Mouse (Mus musculus): ENCODE data around the gene Pbxip1. TPM values are rescaled to one million over a fixed set of nuclear protein-coding genes. Genes with fewer than 3 reads are reported as not detected.

Pbxip1 gene
- polyA plus RNA-seq (2014; fragmentation: Illumina TruSeq; extraction: RNeasy Lipid Tissue Mini Kit (QIAGEN cat#74804); ENCODE audit: low read depth, low replicate concordance): 78.1 TPM

DNA sequence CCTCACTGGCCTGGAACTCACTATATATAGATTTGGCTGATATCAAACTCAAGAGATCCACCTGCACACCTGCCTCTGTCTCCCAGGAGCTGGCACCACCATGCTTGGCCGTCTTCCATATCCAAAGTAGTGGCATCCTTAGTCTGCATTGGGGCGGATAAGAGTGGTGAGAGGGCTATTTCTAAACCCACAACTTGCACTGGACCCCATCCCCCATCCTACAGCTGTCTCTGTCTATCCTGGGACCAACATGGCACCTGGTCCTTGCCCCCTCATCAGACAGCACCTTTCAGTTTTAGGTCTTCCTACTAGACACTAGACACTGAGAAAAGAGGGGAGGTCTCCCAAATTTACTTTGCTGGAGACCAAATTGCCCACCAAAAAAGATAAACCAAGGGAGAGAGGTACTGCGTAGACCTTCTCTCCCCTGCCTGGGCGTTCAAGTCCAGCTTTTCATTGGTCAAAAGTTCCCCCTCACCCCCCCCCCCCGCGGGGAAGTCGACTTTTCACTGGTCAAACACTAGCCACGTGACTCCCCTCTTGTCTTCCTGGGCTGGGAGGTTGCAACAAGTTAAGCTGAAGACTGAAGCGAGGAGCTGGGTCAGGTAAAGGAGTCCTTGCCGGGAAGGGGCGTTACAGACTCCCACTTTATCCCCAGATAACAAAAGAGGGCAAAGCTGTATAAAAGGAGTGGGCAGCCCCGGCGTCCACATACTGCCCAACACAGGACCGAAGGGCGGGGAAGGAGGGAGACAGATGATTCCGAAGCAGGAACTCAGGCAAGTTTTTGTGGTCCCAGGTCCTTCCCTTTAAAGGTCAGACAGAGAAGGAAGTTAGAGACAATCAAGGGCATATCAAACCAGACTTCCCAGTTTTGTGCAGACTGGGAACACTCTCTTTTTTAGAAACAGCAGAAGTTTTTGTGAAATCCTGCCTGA lies at the start of gene Pbxip1:
Gene Pbxip1, plus strand, starts transcription at position 531 of the 938 bp plus-strand sequence.

DNA sequence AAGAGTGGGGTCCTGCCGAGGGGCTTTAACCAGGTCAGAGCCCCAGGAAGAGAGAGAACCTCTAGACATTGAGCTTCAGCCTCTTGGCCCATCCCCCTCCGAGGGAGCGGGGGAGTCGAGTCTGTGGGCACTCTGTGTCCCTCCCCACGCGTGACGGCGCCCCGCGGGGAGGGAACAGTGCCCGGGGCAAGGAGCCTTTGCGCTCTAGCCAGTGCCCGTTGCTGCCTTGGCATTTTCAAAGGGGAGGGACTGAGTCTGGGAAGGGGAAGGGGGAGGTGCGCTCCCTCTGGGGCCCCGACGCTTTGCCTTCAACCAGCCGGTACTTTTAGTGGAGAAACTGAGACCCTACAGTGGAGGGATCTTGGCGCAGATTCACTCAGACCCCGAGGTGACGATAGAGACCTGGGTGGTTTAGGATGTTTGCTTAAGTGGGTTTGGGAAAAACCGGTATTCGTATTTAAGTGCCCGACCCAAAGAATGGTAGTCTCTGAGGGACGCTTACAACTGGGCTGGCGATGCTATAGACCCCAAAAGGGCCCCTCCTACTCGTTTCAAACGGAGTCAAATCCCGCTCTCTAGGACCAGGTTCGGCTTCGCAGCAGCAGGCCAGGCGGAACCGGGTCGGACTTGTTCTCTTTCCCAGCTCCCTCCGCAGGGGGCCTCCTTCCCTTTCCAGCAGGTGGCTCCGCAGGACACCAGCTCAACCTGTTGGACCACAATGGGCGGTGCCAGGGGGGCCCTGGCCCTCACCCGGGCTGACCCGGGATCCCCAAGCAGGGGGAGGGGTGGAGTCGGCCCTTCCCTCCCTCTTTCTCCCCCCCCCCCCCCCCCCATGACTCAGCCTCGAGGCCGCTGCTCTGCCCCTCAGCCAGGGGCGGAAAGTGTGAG lies 42.3 kb upstream of the Pbxip1 start, which contains the start of gene Zbtb7b:
Gene Zbtb7b, minus strand, starts transcription at position 771 of the 888 bp plus-strand sequence.

DNA sequence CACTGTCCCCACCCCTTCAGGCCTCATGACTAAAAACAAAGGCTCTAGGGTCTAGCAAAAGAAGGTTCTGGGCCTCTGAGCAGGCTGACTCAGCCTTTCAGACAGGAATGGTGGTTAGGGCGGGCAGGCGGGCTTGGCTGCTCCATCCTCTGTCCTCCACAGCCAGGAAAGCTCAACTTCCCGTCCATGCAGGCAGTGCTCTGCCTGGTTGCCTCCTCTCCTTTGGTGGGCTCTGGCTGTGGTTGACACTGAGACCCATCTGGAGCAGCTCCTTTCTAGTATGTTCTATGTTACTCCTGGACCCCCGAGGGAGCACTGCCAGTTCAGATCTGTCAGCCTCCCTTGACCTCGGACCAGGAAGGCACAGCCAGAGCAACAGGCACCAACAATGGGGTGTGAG lies 33.8 kb upstream of the Pbxip1 start, which contains the start of gene Lenep:
Gene Lenep, minus strand, starts transcription at position 101 of the 400 bp plus-strand sequence.

DNA sequence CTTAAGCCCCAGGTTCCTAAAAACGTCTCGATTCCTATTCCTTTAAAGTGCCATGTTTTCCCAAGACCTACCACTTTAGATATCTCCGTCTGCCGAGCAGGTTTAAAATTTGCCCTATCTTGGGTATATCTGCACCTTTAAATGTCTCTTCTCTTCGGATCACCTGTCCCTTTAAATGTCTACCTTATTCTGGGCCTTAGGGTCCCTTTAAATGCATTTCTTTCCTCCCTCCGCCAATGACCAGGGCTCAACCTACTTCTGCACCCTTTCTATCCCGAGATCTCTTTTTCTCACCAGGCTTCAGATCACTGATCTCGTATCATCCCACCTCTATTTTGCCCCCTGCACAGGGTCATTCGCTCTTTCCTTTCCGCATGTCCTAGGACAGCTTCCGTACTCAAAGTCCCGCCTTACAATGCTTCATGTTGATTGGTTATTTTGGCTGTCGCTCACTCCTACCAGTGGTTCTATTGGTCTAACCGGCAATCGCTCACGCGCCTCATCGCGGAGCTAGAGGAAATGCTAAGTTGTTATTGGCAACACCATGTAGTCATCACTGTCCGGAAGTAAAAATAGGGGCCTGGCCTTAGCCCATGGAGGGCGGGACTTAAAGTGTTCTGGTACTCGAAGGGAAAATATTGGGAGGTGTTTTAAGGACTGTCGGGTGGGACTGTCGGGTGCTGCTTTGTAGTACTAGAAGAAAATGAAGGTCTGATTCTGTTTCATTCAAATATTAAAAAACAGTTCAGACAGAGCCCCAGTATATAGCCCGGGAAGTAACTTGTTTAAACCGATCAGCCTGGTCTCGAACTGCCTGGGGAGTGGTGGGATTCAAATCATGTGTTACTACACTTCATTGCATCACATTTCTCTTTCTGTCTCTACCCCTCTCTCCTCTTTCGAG lies 24.8 kb upstream of the Pbxip1 start, which contains the start of gene Flad1:
Gene Flad1, minus strand, starts transcription at position 381 of the 904 bp plus-strand sequence.

DNA sequence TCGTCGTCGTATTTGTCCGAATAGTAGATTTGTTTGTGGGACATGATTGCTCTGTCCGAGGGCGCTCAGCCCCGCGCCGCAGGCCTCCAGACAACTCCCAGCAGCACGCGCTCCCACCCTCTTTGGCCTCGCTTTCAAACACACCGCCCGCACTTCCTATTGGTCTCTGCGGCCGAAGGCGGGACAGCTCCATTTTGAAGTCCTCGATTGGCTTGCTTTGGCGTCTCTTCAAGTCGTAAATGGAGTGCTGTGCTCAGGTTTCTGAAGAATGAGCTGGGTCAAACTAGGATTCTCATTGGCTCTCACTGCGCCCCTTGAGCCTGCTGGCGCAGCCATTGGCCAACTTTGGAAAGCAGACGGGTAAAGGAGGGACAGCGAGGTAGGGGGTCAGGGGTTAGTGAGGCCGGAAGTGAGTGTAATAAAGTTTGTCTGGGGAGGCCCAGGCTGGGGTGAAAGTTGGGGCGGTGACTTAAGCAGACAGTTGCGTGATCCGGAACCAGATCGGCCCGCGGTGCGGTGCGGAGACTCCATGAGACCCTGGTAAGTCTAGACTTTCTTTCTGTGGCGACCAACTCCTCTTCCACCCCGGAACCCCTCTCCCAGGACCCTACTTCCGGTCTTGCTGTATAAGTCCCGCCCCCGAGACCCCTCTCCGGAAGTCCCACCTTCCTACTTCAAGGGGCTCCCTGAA lies 18.2 kb upstream of the Pbxip1 start, which contains the start of the genes Cks1b and Shc1:
Gene Cks1b, minus strand, starts transcription at position 214 of the 691 bp plus-strand sequence.
Gene Shc1, plus strand, starts transcription at position 274 of the 691 bp plus-strand sequence.

DNA sequence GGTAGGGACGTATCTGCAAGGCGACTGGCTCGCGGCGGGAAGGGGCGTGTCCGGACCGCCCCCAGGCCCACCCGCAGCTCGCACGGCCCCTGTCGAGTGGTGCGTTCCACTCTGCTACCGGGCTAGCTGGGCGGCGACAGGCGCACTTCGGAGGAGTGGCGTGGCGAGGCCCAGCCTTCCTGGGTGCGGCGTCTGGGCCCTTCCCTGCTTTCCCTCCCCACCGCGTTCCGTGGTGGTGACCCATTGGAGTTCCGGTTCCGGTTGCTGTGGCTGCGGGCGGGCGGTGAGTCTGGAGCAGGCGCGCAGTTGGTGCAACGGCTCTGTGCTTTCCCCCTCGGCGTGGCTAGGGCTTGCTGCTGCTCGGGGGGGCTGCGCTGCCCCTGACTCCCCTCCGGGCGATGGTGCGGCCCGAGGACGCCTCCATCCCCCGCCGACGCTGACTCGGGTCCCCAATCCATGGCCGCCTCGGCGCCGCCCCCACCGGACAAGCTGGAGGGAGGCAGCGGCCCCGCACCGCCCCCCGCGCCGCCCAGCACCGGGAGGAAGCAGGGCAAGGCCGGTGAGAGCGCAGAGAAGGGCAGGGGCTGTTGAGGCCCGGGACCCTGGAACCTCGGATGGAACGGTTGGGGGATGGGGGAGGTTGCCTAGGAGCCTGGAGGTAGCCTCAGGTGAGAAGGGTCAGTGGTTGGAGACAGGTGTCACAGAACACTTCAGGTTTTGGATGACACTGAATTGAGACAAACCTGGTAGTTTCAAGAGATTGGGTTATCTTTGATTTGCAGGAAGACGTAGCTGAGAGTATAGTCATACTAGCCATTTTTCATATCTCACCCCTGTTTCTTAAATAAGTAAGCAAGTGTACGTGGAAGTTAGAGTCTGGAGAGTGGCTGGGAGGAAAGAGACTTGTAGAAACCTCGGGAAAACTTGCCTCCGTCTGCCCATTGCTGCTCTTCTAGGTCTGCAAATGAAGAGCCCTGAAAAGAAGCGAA lies 6.0 kb upstream of the Pbxip1 start, which contains the start of gene Pygo2:
Gene Pygo2, plus strand, starts transcription at position 44 of the 989 bp plus-strand sequence.

DNA sequence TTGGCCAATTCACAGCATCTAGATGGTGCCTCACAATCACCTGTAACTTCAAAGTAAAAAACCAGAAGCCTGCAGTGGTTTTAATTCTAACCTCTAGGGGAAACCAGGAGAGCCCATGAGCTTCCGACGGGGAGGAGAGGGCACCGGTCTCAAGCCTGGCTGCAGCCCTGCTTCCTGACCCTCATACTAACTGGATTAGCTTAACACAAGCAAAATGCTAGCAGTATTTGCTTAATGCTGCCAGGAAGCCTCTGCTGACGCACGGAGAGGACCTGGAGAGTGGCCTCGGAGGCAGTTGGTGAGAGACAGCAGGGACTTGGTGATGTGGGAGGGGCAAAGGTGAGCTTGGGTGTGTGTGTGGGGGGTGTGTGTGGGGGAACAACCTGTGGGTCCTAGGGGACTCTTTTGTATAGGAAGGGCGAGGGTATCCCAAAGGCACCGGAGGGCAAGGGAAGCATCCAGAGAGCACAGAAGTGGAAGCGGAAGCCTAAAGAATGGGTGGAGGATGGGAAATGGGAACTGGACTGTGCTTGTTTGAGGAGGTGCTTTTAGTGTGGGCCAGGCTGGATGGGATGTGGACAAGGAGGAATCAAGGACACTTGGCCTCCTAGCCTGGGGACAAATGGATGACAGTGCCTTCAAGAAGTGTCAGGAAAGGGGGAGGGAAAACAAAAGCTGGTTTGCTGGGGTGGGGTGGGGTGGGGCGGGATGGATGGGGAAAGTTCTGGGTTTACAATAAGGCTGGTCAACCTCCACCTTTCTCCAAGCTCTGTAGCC lies 18.1 kb downstream of the Pbxip1 start, which contains the start of gene Pmvk:
Gene Pmvk, plus strand, starts transcription at position 141 of the 777 bp plus-strand sequence.

Other genes with a start within 250 kb of the Pbxip1 start
- 17.9 TPM for gene Gba, start 233.8 kb upstream of the Pbxip1 start, polyA plus RNA-seq (2014; fragmentation: Illumina TruSeq; extraction: RNeasy Lipid Tissue Mini Kit (QIAGEN cat#74804); ENCODE audit: low read depth, low replicate concordance)
- gene Thbs3, start 221.5 kb upstream of the Pbxip1 start, polyA plus RNA-seq (2014; fragmentation: Illumina TruSeq; extraction: RNeasy Lipid Tissue Mini Kit (QIAGEN cat#74804); ENCODE audit: low read depth, low replicate concordance): 12.0 TPM
- 78.4 TPM for gene Mtx1, start 209.6 kb upstream of the Pbxip1 start, polyA plus RNA-seq (2014; fragmentation: Illumina TruSeq; extraction: RNeasy Lipid Tissue Mini Kit (QIAGEN cat#74804); ENCODE audit: low read depth, low replicate concordance)
- 0.18 TPM for gene Muc1, start 207.6 kb upstream of the Pbxip1 start, polyA plus RNA-seq (2014; fragmentation: Illumina TruSeq; extraction: RNeasy Lipid Tissue Mini Kit (QIAGEN cat#74804); ENCODE audit: low read depth, low replicate concordance)
- 57.1 TPM for gene Krtcap2, start 190.7 kb upstream of the Pbxip1 start, polyA plus RNA-seq (2014; fragmentation: Illumina TruSeq; extraction: RNeasy Lipid Tissue Mini Kit (QIAGEN cat#74804); ENCODE audit: low read depth, low replicate concordance)
- 1.0 TPM for gene Trim46, start 190.4 kb upstream of the Pbxip1 start, polyA plus RNA-seq (2014; fragmentation: Illumina TruSeq; extraction: RNeasy Lipid Tissue Mini Kit (QIAGEN cat#74804); ENCODE audit: low read depth, low replicate concordance)
- gene Dpm3, start 177.3 kb upstream of the Pbxip1 start, polyA plus RNA-seq (2014; fragmentation: Illumina TruSeq; extraction: RNeasy Lipid Tissue Mini Kit (QIAGEN cat#74804); ENCODE audit: low read depth, low replicate concordance): 48.2 TPM
- gene Slc50a1, start 166.1 kb upstream of the Pbxip1 start, polyA plus RNA-seq (2014; fragmentation: Illumina TruSeq; extraction: RNeasy Lipid Tissue Mini Kit (QIAGEN cat#74804); ENCODE audit: low read depth, low replicate concordance): 42.9 TPM
- 33.4 TPM for gene Efna1, start 155.6 kb upstream of the Pbxip1 start, polyA plus RNA-seq (2014; fragmentation: Illumina TruSeq; extraction: RNeasy Lipid Tissue Mini Kit (QIAGEN cat#74804); ENCODE audit: low read depth, low replicate concordance)
- gene Efna3, start 113.7 kb upstream of the Pbxip1 start, polyA plus RNA-seq (2014; fragmentation: Illumina TruSeq; extraction: RNeasy Lipid Tissue Mini Kit (QIAGEN cat#74804); ENCODE audit: low read depth, low replicate concordance): not detected
- 0.37 TPM for gene Efna4, start 98.7 kb upstream of the Pbxip1 start, polyA plus RNA-seq (2014; fragmentation: Illumina TruSeq; extraction: RNeasy Lipid Tissue Mini Kit (QIAGEN cat#74804); ENCODE audit: low read depth, low replicate concordance)
- 92.6 TPM for gene Adam15, start 86.7 kb upstream of the Pbxip1 start, polyA plus RNA-seq (2014; fragmentation: Illumina TruSeq; extraction: RNeasy Lipid Tissue Mini Kit (QIAGEN cat#74804); ENCODE audit: low read depth, low replicate concordance)
- gene Dcst2, start 74.7 kb upstream of the Pbxip1 start, polyA plus RNA-seq (2014; fragmentation: Illumina TruSeq; extraction: RNeasy Lipid Tissue Mini Kit (QIAGEN cat#74804); ENCODE audit: low read depth, low replicate concordance): not detected
- gene Dcst1, start 71.5 kb upstream of the Pbxip1 start, polyA plus RNA-seq (2014; fragmentation: Illumina TruSeq; extraction: RNeasy Lipid Tissue Mini Kit (QIAGEN cat#74804); ENCODE audit: low read depth, low replicate concordance): not detected
- 25.7 TPM for gene Zbtb7b, start 41.9 kb upstream of the Pbxip1 start, polyA plus RNA-seq (2014; fragmentation: Illumina TruSeq; extraction: RNeasy Lipid Tissue Mini Kit (QIAGEN cat#74804); ENCODE audit: low read depth, low replicate concordance)
- not detected for gene Lenep, start 33.9 kb upstream of the Pbxip1 start, polyA plus RNA-seq (2014; fragmentation: Illumina TruSeq; extraction: RNeasy Lipid Tissue Mini Kit (QIAGEN cat#74804); ENCODE audit: low read depth, low replicate concordance)
- 50.8 TPM for gene Flad1, start 24.8 kb upstream of the Pbxip1 start, polyA plus RNA-seq (2014; fragmentation: Illumina TruSeq; extraction: RNeasy Lipid Tissue Mini Kit (QIAGEN cat#74804); ENCODE audit: low read depth, low replicate concordance)
- gene Cks1b, start 18.3 kb upstream of the Pbxip1 start, polyA plus RNA-seq (2014; fragmentation: Illumina TruSeq; extraction: RNeasy Lipid Tissue Mini Kit (QIAGEN cat#74804); ENCODE audit: low read depth, low replicate concordance): 3.8 TPM
- gene Shc1, start 18.3 kb upstream of the Pbxip1 start, polyA plus RNA-seq (2014; fragmentation: Illumina TruSeq; extraction: RNeasy Lipid Tissue Mini Kit (QIAGEN cat#74804); ENCODE audit: low read depth, low replicate concordance): 27.3 TPM
- 19.0 TPM for gene Pygo2, start 6.5 kb upstream of the Pbxip1 start, polyA plus RNA-seq (2014; fragmentation: Illumina TruSeq; extraction: RNeasy Lipid Tissue Mini Kit (QIAGEN cat#74804); ENCODE audit: low read depth, low replicate concordance)
- 19.8 TPM for gene Pmvk, start 17.8 kb downstream of the Pbxip1 start, polyA plus RNA-seq (2014; fragmentation: Illumina TruSeq; extraction: RNeasy Lipid Tissue Mini Kit (QIAGEN cat#74804); ENCODE audit: low read depth, low replicate concordance)
- 1.3 TPM for gene Kcnn3, start 83.5 kb downstream of the Pbxip1 start, polyA plus RNA-seq (2014; fragmentation: Illumina TruSeq; extraction: RNeasy Lipid Tissue Mini Kit (QIAGEN cat#74804); ENCODE audit: low read depth, low replicate concordance)